Mouse (Mus musculus) gastrocnemius, adult 8-10 months (tissue): Measurements from ENCODE around the gene Taf1b. TPM values are rescaled to one million over a fixed set of nuclear protein-coding genes. Genes with fewer than 3 reads are reported as not detected.

Experiments
- DNase-seq, 2 experiments: peaks; one replicate each; pipeline ENCODE4 v3.0.0; 2022; ENCODE audit warnings: low spot score in 2 of 2
- total RNA-seq, 4 experiments: library from RNA; stranded (reverse); gene quantifications; 2 replicates each; pipeline ENCODE4 v1.2.4; 2022

Taf1b gene
- total RNA-seq, 4 experiments from 2014 or later, result 5.8 to 8.3 (median 7.0) TPM

GRCm38 (mm10) chr12:24548885-24549284 lies 50.7 kb downstream of the Taf1b start:
- DNase-seq, result no peak

DNA sequence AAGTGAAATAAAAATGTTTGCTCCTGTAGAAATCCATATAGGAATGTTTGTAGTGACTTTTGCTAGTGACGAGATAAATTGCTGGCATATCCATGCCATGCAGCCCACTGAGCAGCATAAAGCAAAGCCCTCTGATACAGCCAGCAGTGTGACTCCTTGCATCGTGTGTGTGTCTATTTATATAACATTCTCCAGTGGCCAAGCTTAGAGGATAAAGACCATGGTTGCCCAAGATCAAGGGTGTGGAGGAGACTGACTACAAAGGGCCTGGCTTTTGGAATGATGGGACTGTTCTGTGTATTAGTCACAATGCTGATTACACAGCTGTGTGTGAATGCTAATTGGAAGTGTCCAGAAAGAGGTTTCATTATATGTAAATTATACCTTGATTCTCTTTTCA lies 54.4 kb downstream of the Taf1b start:
- no peak for DNase-seq

DNA sequence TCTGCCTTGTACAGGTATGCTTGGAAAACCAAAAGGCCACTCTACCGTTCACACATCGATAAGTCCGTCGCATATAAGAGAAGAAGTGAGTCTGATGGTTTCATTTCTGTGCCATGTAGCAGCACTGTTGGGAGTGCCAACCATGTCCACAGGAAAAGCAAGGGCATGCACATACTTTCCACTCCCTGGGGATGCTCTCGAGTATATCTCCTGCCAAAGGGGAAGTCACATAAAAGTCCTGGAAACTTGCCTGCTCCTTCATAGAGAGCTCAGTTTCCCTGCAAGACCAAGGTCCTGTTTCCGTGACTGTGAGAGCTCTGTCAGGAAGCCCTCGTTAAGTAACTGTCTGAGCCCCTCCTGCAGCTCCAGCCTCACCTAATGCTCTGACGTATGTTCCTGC lies 57.8 kb downstream of the Taf1b start:
- DNase-seq, result no peak

GRCm38 (mm10) chr12:24563395-24563960 lies 65.3 kb downstream of the Taf1b start:
- no peak for DNase-seq

- DNase-seq, result no peak
Measured at GRCm38 (mm10) chr12:24565311-24565710, 67.2 kb downstream of the Taf1b start.

DNA sequence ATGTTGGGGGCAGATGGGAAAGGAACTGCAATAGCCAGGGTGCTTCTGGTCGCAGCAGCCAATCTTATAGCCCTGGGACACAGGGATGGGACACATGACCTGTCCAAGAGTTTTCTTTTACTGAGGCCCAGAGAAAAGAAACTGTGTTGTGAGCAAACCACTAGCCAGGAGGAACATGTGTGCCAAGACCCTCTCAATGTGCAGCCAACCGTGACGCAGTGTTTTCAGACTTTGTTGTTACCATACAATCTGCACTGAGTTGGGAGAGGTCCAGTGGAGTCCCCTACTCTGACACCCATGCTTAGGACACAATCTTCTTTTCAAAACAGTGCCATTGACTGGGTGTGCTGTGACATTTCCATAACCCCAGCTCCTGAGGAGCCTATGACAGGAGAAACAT lies 69.4 kb downstream of the Taf1b start:
- DNase-seq, result no peak

GRCm38 (mm10) chr12:24571523-24572392 lies 73.6 kb downstream of the Taf1b start, which contains the start of gene Grhl1:
Gene Grhl1, plus strand, starts transcription at chr12:24572283.
- peak; percentile 92 to 93 for DNase-seq

DNA sequence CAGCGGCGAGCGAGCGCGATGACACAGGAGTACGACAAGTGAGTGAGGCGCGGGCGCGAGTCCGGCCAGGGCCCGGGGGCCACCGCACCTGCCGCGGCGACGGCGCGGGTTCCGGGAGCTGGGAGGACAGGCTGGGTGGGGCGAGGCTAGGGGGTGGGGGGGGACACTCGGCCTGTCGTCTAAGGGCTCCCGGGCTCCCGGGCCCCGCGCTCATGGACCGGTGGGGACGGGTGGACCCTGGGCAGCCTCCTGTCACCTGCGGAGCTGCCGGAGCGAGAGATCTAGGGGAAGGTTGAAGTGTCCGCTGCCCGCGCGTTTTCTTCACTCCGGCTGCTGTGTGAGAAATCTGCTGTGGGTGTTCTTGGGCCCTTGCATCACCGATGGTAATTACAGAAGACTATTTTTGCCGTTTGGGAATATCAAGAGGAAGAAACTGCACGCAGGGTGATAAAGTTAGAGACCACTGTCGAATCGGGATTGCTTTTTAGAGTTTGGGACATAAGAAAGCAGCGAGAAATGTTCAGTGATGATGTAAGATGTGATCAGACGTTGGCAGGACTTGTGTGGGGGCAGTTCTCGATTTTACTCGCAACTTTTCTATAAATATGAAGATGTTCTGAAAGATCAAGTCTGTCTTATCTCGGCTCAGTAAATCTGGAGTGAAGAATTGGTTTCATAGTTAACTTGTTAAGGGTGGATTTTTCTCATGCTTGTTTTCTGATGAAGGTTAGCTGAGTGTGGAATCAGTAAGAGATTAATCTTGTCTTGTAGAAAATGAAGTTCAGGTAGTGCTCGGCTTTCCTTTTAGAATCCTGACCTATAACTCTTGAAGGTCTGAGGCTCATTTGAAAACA lies 74.5 kb downstream of the Taf1b start:
- DNase-seq, result no peak

GRCm38 (mm10) chr12:24573275-24573580 lies 75.1 kb downstream of the Taf1b start:
- no peak for DNase-seq

DNA sequence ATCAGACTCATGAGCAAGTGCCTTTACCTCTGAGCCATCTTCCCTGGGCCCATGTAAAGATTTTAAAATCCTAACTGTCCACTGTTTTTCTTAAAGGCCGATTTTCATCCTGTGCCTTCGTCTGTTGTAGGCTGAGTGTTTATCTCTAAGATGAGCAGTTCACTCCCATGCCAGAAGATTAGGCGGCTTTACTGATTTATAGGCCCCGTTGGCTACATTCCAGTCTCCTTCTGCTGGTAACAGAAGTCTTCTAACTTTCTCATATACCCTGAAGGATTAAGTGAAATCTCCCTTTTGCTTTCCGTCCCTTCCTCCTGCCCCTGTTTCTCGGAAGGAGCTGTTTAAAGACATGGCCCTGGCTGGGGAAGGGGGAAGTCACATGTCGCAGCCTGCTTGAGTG lies 76.7 kb downstream of the Taf1b start:
- no peak for DNase-seq

- no peak for DNase-seq
Measured at GRCm38 (mm10) chr12:24580452-24580851, 82.3 kb downstream of the Taf1b start.

DNA sequence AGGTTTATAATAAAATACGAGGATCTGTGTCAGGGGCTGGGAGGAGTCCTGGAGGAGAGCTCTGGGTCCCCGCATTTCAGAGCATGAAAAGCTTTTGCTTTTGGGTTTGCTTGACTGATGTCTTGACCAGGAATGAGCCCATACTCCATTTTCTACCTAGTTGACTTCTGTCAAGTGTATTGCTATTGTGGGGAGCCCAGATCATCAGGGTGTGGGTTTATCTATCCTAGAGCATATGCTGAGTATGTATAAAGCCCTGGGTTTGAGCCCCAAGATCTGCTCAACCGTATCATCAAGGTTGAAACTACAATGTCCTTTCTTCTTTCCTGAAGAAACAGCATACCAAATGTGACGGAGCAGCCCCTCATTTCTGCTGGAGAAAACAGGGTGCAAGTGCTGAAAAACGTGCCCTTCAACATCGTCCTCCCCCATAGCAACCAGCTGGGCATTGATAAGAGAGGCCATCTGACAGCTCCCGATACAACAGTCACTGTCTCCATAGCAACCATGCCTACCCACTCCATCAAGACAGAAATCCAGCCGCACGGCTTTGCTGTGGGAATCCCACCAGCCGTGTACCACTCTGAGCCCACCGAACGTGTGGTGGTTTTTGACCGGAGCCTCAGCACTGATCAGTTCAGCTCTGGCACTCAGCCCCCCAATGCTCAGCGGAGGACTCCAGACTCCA lies 83.0 kb downstream of the Taf1b start:
- DNase-seq, result no peak

DNA sequence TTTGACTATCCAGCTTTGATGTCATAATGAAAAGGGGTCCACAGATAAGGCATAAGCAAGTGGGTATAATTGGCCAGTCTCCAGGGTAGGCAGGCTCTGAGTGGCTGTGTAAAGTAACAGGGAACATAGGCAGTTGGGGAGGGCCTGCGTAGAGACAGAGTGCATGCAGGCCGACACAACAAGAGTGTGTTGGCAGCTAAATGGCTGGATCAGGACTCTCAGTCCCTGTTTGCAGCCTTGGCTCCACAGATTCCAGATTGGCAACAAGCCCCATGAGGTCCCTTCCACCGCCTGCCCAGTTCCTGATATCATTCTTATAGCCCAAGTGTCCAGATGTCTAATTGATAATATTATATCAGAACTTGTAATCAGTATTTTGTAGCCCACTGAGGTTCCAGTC lies 85.5 kb downstream of the Taf1b start:
- no peak for DNase-seq

DNA sequence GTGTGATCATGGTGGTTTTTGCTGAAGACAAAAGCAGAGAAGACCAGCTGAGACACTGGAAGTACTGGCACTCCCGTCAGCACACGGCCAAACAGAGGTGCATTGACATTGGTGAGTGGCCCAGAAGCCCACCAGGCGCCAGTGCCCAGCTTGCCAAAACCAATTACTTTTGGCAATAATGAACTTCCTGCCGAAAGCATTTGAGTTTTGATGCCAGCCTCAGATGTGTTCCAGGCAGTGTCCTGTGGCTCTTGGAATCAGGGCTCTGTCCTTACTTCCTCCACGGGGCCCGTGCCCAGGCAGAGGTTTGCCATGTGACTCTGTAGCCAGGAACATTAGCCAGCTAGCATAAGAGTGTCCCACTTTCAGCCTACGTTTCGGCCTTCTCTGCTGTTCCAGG lies 86.7 kb downstream of the Taf1b start:
- peak in 1 of 2 experiments; percentile 20 for DNase-seq

DNA sequence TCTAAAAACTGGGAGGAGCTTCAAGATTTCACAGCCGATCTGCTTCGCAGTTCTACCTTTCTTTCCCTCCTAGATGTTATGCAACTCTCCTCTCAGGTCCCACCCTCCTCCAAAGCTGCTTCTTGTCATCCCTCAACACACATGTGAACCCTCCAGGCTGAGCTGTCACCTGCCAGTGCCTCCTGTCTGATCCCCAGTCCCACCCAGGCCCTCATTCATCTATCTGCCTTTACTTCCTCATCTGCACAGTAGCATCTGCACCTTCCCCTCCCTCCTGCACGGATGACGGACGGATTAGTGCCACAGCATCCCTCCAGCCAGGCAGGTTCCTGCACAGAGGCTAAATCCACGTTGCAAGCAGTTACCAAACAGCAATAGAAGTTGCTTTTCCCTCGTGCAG lies 88.0 kb downstream of the Taf1b start:
- DNase-seq, result no peak

DNA sequence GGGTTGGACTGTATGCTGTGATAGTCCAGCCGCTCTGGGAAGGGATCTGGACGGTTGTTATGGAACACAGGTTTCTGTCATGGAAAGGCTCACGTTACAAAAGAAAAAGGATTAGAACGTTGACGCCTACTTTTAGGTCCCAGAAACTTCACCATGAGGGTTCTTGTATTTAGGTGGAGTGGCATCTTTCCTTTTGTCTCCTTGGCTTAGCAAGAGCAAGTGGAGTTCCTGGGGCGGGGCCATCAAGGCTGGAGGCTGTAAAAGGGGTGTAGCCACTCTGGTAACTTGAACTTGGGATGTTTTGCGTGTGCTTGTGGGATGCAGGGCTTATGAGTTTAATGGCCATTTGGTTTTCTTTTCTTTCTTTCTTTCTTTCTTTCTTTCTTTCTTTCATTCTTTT lies 92.2 kb downstream of the Taf1b start:
- DNase-seq, result no peak

DNA sequence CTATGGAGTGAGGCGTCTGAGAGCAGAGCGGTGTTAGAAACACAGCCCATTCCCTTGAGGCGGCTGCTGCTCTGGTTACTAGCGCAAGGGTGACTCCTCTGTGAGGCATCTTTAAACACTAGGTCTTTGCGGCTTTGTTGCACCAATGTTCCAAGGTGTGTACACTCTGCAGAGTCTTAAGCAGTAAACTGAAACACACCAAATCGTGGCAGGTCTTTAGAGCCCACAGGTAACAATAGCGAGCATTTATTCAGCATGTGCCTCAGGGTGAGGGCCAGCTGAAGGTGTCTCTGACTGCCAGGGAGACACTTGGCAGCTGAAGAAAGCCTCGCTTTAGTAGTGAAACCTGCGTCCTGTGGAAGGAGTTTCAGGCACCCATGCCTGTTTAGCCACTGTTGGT lies 93.9 kb downstream of the Taf1b start:
- no peak for DNase-seq

DNA sequence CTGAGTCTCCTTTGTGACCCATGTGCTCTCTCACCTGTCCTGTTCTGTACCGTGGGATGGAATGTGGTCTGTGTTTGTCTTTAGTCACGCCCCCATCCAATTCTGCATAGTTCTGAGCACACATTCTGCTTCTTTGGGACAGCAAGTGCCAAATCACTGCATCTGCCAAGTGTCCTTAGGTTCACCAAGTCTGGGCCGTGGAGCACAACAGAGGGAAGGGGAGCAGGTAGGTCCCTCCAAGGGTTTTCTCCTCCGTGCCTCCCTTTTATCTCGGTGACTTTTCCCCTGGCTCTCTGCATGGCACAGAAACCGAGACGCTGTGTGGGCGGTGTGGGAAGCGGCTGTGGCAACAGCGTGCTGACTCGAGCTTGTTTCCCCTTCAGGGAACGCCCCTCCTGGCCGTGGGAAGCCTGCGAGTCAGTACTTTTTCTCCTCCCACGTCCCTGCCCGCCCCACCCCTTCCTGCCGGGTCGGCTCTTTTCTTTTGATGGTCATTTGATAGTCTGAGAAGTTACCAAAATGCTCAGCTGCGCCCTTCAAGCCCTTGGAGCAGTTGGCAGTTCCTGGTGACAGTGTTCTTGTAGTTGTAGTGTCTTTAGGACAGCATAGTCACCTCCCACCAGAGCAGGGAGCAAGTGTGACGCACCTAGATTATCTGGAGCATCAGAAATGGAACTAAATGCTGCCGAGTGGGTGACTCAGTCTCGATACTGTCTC lies 95.0 kb downstream of the Taf1b start:
- peak; percentile 49 to 57 for DNase-seq

- no peak for DNase-seq
Measured at GRCm38 (mm10) chr12:24597376-24597775, 99.2 kb downstream of the Taf1b start.

- DNase-seq, result no peak
Measured at GRCm38 (mm10) chr12:24599366-24599895, 101.3 kb downstream of the Taf1b start.

DNA sequence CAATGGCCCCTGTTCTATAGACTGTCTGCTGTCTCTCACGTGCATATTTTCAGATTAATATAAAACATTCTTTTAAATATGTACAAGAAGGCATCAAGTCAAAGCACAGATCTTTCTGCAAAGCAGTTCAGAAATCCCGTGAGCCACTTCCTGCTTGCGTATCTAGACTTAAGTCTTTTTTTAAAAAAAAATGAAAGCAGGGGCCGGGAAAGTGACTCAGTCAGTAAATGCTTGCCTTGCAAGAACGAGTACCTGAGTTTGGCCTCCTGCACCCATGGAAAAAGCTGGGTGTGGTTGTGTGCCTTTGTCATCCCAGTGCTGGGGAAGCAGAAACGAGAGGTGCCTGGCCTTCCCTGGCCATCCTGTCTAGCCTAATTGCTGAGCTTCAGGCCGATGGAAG lies 101.9 kb downstream of the Taf1b start:
- no peak for DNase-seq
